Mouse (Mus musculus) stomach, postnatal 0 days (tissue): ENCODE measurements around the gene Pde6d.

ENCODE experiments used
- CTCF ChIP-seq: IDR thresholded peaks from 2 replicates; pipeline ENCODE4 v1.5.1; 2016; ENCODE audit warnings: antibody characterized with exemption, low read depth, mild to moderate bottlenecking, moderate library complexity
- EP300 ChIP-seq: optimal IDR thresholded peaks from 2 replicates; pipeline ENCODE3; 2016; ENCODE audit warnings: antibody characterized with exemption

DNA sequence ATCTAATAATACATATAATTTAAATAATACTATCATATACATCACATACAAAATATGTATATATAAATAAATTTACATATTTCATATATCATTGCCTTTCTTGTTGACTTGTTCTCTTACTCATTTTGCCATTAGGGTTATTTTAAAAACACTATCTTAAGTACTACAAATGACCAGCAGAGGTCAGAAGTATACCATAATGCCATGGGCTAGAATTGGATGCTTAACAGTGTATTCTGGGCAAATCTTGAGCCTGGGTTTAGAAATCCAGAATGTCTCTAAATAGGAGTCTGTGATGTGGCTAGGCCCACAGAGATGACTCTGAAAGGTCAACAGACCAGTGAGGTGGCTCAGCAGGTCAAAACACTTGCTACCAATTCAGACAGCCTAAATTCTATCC is 31.8 kb upstream of the Pde6d start:
- peak; percentile 79 for TF ChIP-seq CTCF
- no peak for TF ChIP-seq EP300
